ENCODE assay signal across 9 mouse cellular contexts in the genomic region with DNA sequence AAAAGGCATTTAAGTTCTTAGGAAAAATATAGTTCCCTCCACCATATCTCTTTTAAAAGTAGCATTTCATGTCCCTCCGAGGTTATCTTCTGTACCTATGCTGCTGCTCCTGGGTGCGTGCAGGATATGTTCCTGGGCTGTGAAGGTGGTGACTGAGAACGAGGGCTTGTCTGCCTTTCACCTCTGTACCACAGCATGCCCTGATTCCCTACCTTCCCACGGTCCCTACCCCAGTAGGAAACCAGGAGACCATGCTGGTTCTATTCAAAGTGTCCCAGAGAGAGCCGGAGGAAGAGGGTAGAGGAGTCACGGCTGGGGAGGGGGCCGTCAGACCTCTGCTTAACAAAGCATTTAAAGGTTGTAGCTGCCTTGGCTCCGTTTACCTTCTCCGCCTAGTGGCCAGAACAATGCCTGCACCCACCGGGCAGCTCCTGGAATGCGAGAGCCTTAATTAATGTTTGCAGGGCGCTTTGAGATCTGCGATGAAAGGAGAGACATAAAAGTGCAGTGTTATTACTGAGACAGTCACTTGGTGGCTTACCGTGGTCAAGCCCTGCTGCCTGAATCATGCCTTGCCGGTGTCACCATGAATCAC. TPM values are rescaled to one million over a fixed set of nuclear protein-coding genes. Genes with fewer than 3 reads are reported as not detected.
DNase-seq lines count a peak whose midpoint lies in the region; ATAC-seq and TF ChIP-seq lines count a peak whose summit lies in the region.
"Had no signal": no experiment of that assay in that cellular context is flagged by ENCODE, and none has a peak within 500 bp of the region (broad histone marks: within the 10 kb centered on the region; RNA-seq: fewer than 3 reads in every experiment).

No protein-coding gene starts in this region.

- TF ChIP-seq POLR2A in testis, adult 2 months (IDR thresholded peaks at IDR 0.05; ENCODE audit: control insufficient read depth, low read depth, low read length), result no peak

- no peak for DNase-seq in testis, postnatal 14 days (ENCODE audit: low spot score)
- DNase-seq in cerebellum, adult 9-10 months, result peak; percentile 10
- DNase-seq in kidney, postnatal 0 days (ENCODE audit: low spot score), result peak; percentile 79
- peak; percentile 74 for DNase-seq in midbrain, embryonic 10.5 days (ENCODE audit: low spot score)
- peak; percentile 78 for DNase-seq in thymus, postnatal 4 days
- no peak for DNase-seq in layer of hippocampus, postnatal 36 days

- no peaks in the 10 kb centered on the region for H3K36me3 ChIP-seq in testis, adult 2 months (ENCODE audit: control insufficient read depth, insufficient read depth, low read length)
- no peaks in the 10 kb centered on the region for H3K36me3 ChIP-seq in heart, embryonic 12.5 days
- H3K36me3 ChIP-seq in kidney, postnatal 0 days (ENCODE audit: insufficient read depth, low read length), result no peaks in the 10 kb centered on the region
- no peaks in the 10 kb centered on the region for H3K36me3 ChIP-seq in midbrain, embryonic 10.5 days

- ATAC-seq in heart, embryonic 12.5 days (ENCODE audit: insufficient number of reproducible peaks, low FRiP score), result no peak
- ATAC-seq in kidney, postnatal 0 days (replicated peaks; ENCODE audit: low FRiP score, low read depth), result peak; percentile 38; the same call in 1 of the 2 replicates

- no peaks in the 10 kb centered on the region for H3K9me3 ChIP-seq in heart, embryonic 12.5 days (replicated peaks)
- no peaks in the 10 kb centered on the region for H3K9me3 ChIP-seq in kidney, postnatal 0 days (replicated peaks; ENCODE audit: low read length)
- H3K9me3 ChIP-seq in midbrain, embryonic 10.5 days (replicated peaks), result no peaks in the 10 kb centered on the region

- H3K9ac ChIP-seq in heart, embryonic 12.5 days, result 0 out of 2 replicates have a peak overlapping the region, but pooled peaks have one; percentile 26
- no peak overlapping the region for H3K9ac ChIP-seq in kidney, postnatal 0 days (ENCODE audit: low read depth, low read length)

- H3K27ac ChIP-seq in testis, adult 2 months (ENCODE audit: control insufficient read depth, insufficient read depth, low read depth, low read length), result no peak overlapping the region
- no peak overlapping the region for H3K27ac ChIP-seq in heart, embryonic 12.5 days (ENCODE audit: poor library complexity, severe bottlenecking)
- H3K27ac ChIP-seq in kidney, postnatal 0 days, result no peak overlapping the region
- H3K27ac ChIP-seq in midbrain, embryonic 10.5 days (replicated peaks), result no peak overlapping the region

- H3K4me2 ChIP-seq in heart, embryonic 12.5 days, result peak overlapping the region; percentile 62
- peak overlapping the region; percentile 21; the same call in 1 of the 2 replicates for H3K4me2 ChIP-seq in kidney, postnatal 0 days (ENCODE audit: low read length)

- H3K4me1 ChIP-seq in testis, adult 2 months (ENCODE audit: control insufficient read depth, insufficient read depth, low read length), result peaks cover 8% of the 10 kb centered on the region
- peaks cover 16% of the 10 kb centered on the region for H3K4me1 ChIP-seq in heart, embryonic 12.5 days (replicated peaks)
- H3K4me1 ChIP-seq in kidney, postnatal 0 days (replicated peaks; ENCODE audit: insufficient read depth, low read length), result peaks cover 12% of the 10 kb centered on the region; the same call in 1 of the 2 replicates
- H3K4me1 ChIP-seq in midbrain, embryonic 10.5 days, result peaks cover 36% of the 10 kb centered on the region

- H3K4me3 ChIP-seq in testis, adult 2 months (ENCODE audit: control insufficient read depth, low read depth, low read length), result no peak overlapping the region
- H3K4me3 ChIP-seq in heart, embryonic 12.5 days, result peak overlapping the region; percentile 25
- H3K4me3 ChIP-seq in kidney, postnatal 0 days (replicated peaks; ENCODE audit: low read depth, low read length), result no peak overlapping the region
- H3K4me3 ChIP-seq in midbrain, embryonic 10.5 days, result peak overlapping the region; percentile 38

- H3K27me3 ChIP-seq in testis, adult 2 months (ENCODE audit: control insufficient read depth, insufficient read depth, low read length), result no peaks in the 10 kb centered on the region
- H3K27me3 ChIP-seq in heart, embryonic 12.5 days (replicated peaks), result peaks cover 61% of the 10 kb centered on the region
- 0 out of 2 replicates have a peak, but pooled peaks cover 3% of the 10 kb centered on the region for H3K27me3 ChIP-seq in kidney, postnatal 0 days (ENCODE audit: insufficient read depth, low read length)
- peaks cover 82% of the 10 kb centered on the region for H3K27me3 ChIP-seq in midbrain, embryonic 10.5 days (ENCODE audit: low read depth, poor library complexity, severe bottlenecking)

- 3% methylated on average over 15 of the region's 15 CpGs for whole genome bisulfite sequencing in heart, embryonic 12.5 days
- 2% methylated on average over 15 of the region's 15 CpGs for WGBS in kidney, postnatal 0 days
- WGBS in midbrain, embryonic 10.5 days, result 2% methylated on average over 15 of the region's 15 CpGs

- peak; percentile 68 for TF ChIP-seq CTCF in testis, adult 2 months (IDR thresholded peaks at IDR 0.05; ENCODE audit: control insufficient read depth, insufficient read depth, insufficient replicate concordance, low read depth, low read length)
- TF ChIP-seq CTCF in kidney, postnatal 0 days (IDR thresholded peaks at IDR 0.05; ENCODE audit: low read depth), result peak; percentile 74

RNA-seq across cellular contexts. Expression of a gene that starts 0.8 kb away (rescaled TPM):
- 0.06 TPM in 2 replicates for polyA plus RNA-seq in testis, adult 2 months (2012; rRNA removed)
- 0.46 and 0.81 TPM in 2 replicates for polyA plus RNA-seq in heart, embryonic 12.5 days (2016; fragmentation: Nextera tagmentation; extraction: Ambion mirVana)
- 0.78 and 0.84 TPM in 2 replicates for polyA plus RNA-seq in kidney, postnatal 0 days (2015; fragmentation: Nextera tagmentation; extraction: Ambion mirVana)
- polyA plus RNA-seq in midbrain, embryonic 10.5 days (2016; fragmentation: Nextera tagmentation; extraction: Ambion mirVana), result 0.38 and 0.52 TPM in 2 replicates
- under 1 TPM; 0.05 to 0.10 TPM for total RNA-seq in layer of hippocampus, postnatal 36 days (2021)

RNA-seq across cellular contexts. Expression of a gene that starts 16.5 kb away (rescaled TPM):
- 0.02 TPM in 1 of 2 replicates, not detected in the other for polyA plus RNA-seq in testis, adult 2 months (2012; rRNA removed)
- polyA plus RNA-seq in heart, embryonic 12.5 days (2016; fragmentation: Nextera tagmentation; extraction: Ambion mirVana), result not detected in 2 replicates
- polyA plus RNA-seq in kidney, postnatal 0 days (2015; fragmentation: Nextera tagmentation; extraction: Ambion mirVana), result not detected in 2 replicates
- polyA plus RNA-seq in midbrain, embryonic 10.5 days (2016; fragmentation: Nextera tagmentation; extraction: Ambion mirVana), result not detected in 2 replicates
- not detected for total RNA-seq in layer of hippocampus, postnatal 36 days (2021)
- total RNA-seq: left cerebral cortex, postnatal 14 days had no signal

RNA-seq across cellular contexts. Expression of a gene that starts 26.7 kb away (rescaled TPM):
- polyA plus RNA-seq in testis, adult 2 months (2012; rRNA removed), result 1.6 and 1.7 TPM in 2 replicates
- polyA plus RNA-seq in heart, embryonic 12.5 days (2016; fragmentation: Nextera tagmentation; extraction: Ambion mirVana), result 2.7 and 4.8 TPM in 2 replicates
- 0.14 and 0.16 TPM in 2 replicates for polyA plus RNA-seq in kidney, postnatal 0 days (2015; fragmentation: Nextera tagmentation; extraction: Ambion mirVana)
- polyA plus RNA-seq in midbrain, embryonic 10.5 days (2016; fragmentation: Nextera tagmentation; extraction: Ambion mirVana), result 1.5 and 1.9 TPM in 2 replicates
- 1 to 10 TPM; 2.0 to 2.1 TPM for total RNA-seq in layer of hippocampus, postnatal 36 days (2021)

Comparison
In these comparisons a context has a peak if more than half of its experiments do, and no peak if none do; other contexts are left out.
1. H3K4me3 ChIP-seq: peak in heart, embryonic 12.5 days (single experiment) and midbrain, embryonic 10.5 days (single experiment); none in testis, adult 2 months (single experiment) and kidney, postnatal 0 days (single experiment).
2. DNase-seq: peak in cerebellum, adult 9-10 months (single experiment), kidney, postnatal 0 days (single experiment), midbrain, embryonic 10.5 days (single experiment) and thymus, postnatal 4 days (single experiment); none in testis, postnatal 14 days (single experiment) and layer of hippocampus, postnatal 36 days (0 of 2).